Mouse (Mus musculus): ENCODE results near the gene Ap4b1.
"Not testable (repeated sequence)": the region's sequence is repeated elsewhere in the genome, so short reads cannot be mapped to it uniquely, and the experiment has no call there.

Gene Ap4b1

DNA sequence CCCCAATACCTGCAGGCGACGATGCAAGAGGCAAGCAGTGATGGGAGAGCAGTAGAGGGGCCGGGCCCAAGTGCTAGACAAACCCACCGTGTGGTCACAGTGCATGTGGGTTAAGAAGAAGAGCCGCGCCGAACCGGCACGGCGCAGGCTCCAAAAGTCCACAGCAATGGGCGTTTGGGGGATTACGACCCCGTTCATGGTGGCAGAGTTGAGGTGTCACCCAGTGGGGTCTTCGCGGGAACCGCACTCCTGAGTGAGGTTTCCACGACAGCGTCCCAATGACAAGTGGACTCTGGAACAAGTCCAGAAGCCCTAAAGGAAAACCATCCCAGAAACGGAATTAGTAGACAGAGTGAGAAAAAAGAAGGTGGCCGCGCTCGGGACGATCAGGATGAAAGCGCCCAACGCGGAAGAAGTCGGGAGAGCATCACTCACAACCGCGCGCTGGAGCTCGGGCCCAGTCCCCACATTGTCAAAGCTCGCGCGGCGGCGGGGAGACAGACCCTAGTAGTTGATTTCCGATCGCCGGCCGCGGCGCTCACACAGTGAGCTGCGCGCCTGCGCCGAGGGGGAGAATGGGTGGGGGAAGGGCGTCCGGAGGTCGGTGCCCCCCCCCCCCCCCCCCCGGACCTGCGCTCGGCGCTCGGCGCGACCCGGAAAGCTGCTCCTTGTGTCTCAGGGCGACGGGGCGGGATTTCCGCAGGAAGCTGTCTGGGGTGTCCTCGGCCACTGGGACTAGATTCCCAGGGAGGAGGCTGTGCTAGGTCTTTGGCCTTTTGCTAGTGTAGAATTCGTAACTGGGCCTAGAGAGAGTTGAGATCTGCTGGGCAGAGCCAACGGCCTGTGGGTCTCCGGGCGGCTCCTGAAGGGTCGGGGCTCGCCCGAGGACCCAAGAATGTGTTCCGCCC lies at the start of gene Ap4b1, which contains the start of the genes Dclre1b and Gm43064:
Ap4b1 (plus strand) TSS at position 630 of the 908 bp plus-strand sequence.
Dclre1b (minus strand) TSS at position 554 of the 908 bp plus-strand sequence.
Gm43064 (plus strand) TSS at position 683 of the 908 bp plus-strand sequence.
- DNase-seq (ENCODE audit: low spot score in 2 of 2): peak; percentile 84 to 87

DNA sequence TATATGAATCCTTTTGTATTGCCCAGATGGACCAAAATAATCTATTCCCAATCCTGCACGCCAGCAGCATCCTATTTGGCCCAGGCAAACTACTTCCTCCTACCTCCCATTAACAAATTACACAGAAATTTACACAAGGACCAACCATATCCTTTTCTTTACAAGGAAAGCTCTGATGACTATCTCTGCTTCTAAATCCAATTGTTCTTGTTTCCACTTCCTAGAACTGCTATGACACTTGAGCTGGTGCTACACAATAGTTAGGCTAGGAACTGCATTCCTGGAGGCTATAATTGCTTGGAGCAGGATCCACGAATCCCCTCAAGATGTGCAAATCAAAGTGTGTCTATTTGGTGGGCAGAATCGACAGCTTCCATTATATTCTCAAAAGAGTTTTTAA lies 42.5 kb upstream of the Ap4b1 start:
- DNase-seq (ENCODE audit: low spot score in 2 of 2): no peak

DNA sequence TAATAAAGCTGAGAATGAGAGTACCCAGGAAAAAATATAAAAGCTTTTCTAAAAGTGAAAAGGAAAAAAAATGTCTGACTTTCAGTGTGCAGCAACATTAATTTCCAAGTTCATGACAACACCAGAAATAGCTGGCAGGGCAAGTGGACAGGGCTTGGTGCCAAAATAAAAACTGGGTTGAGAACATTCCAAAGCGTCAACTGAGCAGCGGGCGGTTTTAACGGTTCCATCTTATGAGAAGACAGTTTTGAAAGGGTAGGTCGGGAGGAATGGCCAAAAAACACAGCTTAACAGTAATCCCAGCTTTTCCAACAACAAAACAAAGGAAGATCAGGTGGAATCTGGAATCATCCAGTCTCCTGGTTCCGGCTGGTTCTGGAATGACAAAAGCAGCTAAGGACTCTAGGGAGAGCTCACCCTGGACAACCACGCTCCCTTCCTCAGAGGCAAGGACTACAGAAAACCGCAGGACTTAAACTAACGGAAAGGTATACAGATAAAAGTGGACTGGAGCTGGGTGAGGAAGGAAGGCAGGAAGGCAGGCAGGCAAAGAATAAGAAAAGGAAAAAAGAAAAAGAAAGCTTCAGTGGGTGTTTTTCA lies 37.7 kb upstream of the Ap4b1 start:
- peak in 1 of 2 experiments; percentile 22 for DNase-seq (ENCODE audit: low spot score in 2 of 2)

DNA sequence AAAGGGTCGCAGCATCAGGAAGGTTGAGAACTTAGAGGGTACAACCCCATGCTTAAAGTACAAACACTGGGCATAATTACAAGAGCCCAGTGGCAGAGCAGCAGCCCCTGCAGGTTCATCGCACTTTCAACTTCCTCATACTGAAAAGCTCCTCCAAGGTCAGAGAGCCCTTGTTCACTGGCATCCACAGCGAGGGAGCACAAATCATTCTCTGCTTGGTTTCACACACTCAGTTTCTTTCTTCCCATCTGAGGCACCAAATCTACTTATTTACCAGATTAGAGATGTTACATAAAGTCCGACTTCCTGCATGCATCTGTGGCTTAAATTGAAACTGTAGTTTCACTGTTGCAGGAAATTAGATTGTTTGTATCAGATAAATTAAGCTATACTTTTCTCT lies 36.5 kb upstream of the Ap4b1 start:
- DNase-seq (ENCODE audit: low spot score in 2 of 2): no peak

DNA sequence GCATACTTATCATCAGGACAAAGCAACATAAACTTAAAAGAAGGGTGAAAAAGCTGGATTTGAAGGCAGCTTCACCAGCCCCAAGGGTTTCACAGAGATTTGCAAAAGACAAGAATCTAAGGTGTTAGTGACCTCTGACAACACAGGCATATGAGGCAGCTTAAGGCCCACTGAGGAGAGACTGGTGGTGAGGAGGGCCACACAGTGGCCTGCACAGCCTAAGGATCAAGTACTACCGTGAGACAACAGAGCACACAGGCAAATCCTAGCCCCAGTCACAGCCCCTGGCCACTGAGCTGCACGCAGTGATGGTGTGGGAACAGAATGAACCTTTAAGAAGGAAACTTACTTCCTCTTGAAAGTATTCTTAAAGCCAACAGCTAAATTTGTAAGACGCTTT lies 35.8 kb upstream of the Ap4b1 start:
- DNase-seq (ENCODE audit: low spot score in 2 of 2): no peak

DNA sequence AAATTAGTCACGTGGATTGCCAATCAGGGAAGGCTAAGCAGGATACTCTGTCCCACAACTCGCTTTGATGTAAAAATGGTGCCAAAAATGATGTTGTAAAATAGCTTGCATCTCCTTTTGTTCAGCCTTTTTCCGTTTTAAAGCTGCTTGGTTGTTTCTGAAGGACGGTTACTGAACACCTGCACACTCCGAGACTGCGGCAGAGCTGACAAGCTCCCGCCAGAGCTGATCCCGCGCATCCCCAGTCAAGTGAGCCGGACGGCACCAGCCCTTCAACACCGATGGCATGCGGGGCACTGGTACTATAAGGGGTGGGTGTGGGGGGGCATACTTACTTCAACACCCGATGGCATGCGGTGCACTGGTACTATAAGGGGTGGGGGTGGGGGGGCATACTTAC lies 35.3 kb upstream of the Ap4b1 start:
- DNase-seq (ENCODE audit: low spot score in 2 of 2): no peak

DNA sequence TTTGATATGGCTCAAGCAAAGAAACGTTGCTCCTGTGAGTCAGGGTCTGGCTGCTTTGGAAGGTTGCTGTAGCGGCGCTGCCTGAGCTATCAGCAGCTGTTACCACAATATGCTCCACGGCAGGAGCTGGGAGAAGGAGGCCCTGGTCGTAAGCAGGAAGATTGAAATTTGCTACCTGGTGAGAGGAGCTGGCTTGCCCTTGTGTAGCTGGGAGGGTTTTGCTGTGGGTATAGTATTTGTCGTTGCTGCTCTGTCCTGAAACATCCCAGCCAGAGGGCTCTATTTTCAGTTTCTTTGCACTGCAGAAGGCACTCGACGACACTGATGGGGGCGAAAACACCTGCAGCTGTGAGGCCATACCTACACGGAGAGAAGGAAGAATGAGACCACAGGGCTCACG lies 31.4 kb upstream of the Ap4b1 start:
- DNase-seq (ENCODE audit: low spot score in 2 of 2): peak in 1 of 2 experiments; percentile 28

DNA sequence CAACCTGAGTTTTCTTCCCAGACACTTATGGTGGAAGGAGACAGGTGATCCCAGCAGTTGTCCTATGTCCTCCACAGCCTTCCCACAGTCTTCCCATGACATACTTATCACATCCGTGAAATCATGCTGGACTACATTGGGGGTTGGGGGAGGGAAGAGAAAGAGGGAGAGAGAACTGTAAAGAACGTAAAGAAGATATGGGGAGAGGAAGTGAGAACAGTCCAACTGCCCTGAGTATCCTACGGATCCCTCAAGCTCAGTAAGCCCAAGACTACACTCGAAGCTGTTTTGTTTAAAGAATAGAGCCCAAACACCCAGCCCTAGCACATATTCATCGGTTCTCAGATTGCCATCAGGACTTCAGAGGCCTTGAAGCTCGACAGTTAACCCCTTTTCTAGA lies 30.7 kb upstream of the Ap4b1 start:
- DNase-seq (ENCODE audit: low spot score in 2 of 2): no peak

DNA sequence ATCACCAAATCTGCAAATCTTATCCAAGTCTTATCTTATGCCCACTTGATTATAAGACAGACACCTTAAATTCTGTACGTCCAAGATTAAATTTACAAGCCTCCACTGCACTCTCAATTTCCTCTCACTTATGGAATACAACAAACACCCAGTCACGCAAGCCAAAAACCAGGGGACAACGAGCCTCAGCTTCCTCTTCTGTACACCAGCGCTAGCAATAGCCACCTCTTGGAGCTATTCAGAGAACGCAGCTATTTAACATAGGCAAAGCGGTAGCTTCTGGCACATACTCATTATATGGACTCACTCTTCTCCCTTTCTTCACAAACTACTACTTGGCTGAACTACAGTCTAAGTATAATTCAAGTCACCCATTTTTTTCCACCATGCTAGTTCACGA lies 30.1 kb upstream of the Ap4b1 start:
- no peak for DNase-seq (ENCODE audit: low spot score in 2 of 2)

DNA sequence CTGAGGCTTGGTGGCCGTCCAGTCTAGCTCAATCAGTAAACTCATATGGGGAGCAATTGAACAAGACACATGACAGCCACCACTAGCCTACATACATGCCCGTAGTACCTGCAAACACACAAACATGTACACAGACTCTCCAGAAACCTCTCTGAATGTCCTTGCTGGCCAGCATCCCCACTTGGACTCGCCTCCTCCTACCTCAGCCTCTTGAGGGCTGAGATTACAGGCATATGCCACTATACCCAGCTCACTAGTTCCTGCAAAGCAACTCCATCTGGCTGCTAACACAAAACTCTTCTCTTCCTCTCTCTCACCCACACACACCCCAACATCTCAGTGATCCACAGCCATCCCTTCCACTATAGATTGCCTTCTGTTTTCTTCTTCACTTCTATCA lies 29.0 kb upstream of the Ap4b1 start:
- DNase-seq (ENCODE audit: low spot score in 2 of 2): peak in 1 of 2 experiments; percentile 45

DNA sequence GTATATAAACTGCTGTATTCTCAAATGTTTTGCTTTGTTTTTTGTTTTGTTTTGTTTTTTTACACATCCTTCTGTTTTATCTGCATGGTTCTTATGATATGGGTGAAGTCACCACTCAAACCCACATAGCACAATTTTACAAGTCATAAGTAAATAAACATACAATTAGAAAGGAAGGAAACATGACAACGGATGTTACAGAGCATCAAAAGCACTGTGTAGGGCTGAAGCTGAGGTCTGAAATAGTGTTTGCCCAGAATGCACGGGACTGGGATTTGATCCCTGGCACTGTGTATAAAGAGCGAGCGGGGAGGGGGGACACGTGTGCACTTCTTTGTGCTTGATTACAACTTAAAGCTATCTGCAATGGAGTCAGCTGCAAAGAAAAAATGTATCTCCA lies 28.5 kb upstream of the Ap4b1 start:
- DNase-seq (ENCODE audit: low spot score in 2 of 2): no peak

DNA sequence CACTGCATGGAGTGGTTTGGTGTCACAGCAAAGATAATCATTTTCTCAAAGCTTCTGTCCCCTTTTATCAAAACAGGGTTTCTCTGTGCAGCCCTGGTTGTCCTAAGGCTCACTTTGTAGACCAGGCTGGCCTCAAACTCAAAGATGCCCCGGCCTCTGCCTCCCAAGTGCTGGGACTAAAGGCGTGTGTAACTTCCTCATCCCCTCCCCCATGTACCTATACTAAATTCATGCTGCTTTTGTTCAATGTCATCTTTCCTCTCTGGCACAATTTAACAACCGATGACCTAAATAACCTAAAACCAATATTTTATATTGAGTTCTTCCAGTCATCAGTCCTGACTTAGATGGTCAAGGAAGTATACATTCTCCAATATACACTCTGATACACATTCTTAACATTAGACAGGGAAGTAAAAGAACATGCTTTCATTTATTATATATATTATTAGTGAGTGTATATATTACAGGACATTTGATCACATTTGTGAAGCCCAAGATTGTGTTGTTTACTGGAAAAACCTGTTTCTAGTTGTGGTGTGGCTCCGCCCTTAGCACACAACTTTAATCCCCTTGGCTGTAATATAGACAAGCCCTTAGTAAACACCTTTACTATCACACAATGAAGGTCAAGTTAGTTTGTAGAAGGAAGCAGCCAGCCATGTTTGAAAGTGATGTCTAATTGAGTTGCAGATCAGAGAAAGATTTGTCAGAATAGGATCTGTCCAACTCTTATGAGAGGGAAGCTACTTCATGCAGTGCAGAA lies 26.3 kb upstream of the Ap4b1 start:
- no peak for DNase-seq (ENCODE audit: low spot score in 2 of 2)

DNA sequence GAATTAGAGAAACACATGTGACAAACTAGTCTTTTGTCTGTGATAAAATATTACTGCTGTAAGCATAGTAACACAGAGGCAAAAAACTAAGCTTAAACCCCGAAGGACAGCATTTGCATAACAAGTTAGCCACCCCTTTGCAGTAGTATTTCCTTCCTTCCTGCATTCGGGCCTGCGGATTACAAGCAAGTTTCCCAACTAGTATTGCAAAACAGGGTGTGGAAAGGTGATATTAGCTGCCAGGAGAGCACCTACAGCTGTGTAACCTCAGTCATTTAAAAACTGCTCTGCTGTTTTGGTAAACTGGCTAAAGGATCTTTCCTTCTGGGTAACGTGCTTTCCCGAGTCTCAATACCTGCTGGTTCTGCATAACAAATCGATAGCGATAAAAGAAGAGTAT lies 22.1 kb upstream of the Ap4b1 start:
- DNase-seq (ENCODE audit: low spot score in 2 of 2): no peak

DNA sequence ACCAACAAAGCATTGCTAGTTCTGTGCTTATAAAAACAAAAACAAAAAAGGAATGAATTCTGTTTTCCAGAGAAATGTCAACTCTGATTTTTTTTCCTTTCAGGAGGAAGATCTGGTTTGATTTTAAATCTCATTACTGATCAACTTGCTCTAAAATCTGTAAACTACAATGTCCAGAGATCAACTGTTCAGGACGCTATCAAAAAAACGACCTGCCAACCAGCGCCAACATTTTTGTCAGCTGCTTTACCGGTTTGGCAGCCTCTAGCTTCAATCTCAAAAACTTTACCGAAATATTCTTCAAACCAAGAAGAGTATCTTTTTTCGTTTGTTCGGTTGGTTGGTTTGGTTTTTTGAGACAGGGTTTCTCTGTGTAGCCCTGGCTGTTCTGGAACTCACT lies 20.2 kb upstream of the Ap4b1 start:
- no peak for DNase-seq (ENCODE audit: low spot score in 2 of 2)

DNA sequence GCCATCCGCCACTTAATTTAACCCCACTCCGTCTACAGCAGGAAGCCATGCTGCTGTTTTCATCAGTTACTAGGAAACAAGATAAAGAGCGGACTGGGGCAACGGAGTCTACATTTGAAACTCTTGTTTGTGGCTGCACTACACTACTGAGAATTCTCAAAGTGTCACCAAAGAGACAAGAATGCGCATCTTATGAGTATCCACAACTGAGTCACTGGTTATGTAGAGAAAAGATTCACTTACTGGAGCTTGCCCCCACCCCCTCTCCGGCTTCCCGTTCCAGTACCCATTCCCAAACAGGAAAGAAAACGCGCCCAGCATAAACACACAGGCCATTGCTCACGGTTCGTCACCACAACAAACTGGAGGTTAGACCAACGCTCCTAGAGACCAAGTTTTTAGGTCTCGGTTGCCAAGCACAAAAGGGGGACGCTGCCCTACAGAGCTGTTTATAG lies 19.4 kb upstream of the Ap4b1 start:
- DNase-seq (ENCODE audit: low spot score in 2 of 2): peak in 1 of 2 experiments; percentile 24

DNA sequence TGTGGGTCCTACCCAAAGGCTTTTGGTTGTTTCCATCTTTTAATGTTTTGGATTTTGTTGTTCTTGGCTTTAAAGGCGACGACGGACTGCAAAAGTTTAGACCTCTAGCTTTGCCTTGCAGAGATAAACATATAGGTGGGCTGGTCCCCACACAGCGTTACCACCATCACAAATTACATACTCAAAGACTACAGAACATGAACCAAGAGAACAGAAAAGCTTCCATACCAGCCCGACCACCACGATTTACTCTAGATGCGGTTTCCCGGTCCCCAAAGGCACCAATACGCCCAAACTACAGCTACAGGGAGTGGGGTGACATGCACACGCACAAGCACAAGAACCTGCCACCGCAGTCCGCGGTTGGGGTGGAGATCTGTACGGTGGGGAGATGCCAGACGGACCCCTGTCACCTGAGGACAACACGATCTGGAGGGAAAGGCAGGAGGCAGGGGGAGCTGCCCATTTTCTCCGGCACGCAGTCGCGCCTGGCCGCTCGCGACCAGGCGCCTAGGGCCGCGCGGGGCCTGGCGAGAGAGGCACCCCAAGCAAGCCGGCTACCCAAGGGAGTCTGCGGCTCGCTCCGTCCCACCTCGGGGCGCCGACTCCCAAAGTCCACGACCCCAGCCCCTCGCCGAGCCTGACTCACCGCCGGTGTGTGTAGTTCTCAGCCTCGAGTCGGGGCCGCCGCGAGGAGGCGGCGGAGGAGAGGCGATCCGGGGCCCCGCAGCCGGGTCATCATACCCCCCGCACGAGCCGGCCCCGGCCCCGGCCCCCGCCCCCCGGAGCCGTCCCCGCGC lies 18.8 kb upstream of the Ap4b1 start:
- DNase-seq (ENCODE audit: low spot score in 2 of 2): no peak

DNA sequence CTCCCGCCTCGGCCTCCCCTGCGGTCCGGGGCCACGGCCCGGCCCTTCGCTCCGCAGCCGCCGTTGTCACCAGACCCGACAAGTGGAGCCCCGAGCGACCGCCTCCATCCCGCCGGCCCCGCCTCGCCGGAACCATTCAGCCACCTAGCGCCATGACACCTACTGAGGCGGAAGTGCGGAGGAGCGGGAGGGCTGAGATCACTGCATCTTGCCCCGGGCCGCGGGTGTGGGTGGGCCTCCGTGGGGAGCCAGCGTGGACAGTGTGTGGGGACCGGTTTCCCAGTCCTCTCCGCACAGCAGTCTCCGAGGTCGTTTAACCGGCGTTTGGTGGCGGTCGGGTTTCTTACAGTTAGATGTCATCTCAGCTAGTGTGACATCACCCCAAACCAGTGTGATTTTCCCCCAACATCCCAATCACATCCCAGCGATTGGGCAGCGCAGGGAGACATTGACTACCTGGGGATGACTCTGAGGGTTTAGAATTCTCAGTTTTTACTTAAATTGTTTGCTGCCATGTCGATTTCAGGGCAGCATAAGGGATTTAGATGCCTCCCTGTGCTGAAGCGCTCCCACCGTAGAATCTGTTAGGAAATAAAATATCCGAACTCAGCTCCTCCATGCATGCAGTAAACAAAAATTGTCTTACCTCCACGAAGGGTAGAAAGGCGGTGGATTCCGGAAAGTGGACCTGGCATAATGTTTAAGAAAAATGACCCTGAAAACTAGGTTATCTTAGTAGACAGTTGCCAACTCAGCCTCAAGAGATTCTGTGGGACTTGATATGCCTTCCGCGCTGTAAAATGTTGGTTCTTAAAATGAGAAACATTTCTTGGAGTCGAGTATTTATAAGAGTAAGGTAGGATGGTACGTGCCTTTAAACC lies 17.9 kb upstream of the Ap4b1 start, which contains the start of gene Hipk1:
Hipk1 (minus strand) TSS at position 334 of the 881 bp plus-strand sequence.
- peak; percentile 94 to 96 for DNase-seq (ENCODE audit: low spot score in 2 of 2)

DNA sequence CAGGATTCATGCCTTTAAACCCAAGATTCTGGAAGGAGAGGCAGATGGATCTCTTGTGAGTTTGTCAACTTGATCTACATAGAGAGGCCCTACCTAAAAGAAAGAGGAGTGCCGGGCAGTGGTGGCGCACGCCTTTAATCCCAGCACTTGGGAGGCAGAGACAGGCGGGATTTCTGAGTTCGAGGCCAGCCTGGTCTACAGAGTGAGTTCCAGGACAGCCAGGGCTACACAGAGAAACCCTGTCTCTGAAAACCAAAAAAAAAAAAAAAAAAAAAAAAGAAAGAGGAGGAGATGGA lies 17.3 kb upstream of the Ap4b1 start:
- not testable (repeated sequence) for DNase-seq (ENCODE audit: low spot score in 2 of 2)

DNA sequence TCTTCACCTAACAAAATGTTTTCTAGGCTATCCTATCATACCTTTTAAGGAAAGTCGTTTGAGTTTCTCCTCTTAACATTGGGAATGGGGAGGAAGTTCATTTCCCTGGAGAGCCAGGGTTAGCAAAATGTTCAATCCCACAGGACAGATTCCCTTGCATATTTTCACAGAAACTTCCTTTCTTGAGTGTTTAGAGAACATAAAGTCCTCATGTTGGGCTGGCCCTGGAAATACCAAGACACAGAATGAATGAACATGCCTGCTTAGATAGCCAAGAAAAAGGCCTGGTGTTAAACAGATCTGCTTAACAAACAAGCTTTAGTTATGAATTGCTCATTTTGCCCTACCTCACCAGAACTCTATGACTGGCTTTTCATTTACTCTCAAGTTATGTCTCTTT lies 16.8 kb upstream of the Ap4b1 start:
- no peak for DNase-seq (ENCODE audit: low spot score in 2 of 2)

DNA sequence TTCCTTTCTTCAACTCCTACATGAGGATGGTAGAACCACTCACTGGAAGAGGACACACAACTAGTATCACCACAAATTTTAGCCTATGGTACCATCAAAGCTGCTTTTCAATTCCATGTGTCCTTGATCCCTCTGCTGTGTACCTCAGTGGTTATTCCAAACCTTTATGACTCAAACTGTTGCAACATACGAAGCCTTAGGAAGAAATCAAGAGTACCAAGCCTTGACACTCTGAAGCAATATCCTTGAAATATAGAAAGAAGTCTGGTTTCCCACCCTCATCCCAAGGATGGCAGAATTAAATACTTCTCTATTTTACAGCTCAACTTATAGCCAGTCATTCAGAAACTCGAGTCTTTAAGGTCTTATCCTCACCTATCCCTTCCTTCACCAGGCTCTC lies 12.9 kb upstream of the Ap4b1 start:
- no peak for DNase-seq (ENCODE audit: low spot score in 2 of 2)

DNA sequence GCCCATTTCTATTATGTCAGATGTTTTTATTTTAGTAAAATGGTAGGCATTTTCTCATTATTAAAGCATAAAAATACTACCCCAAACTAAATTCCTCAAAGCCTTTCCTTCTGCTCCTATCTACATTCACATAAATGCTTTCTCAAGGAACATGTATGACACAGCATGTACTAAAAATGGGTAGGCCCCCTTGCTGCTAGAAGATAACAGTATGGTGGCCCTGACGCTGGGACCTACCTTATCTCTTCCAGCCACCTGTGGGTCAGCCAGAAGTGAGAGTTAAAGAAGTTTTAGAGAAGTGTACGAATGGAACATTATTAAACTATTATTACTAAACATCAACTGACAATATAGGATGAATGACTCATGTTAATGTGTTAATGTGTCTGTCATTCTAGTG lies 9.8 kb upstream of the Ap4b1 start:
- DNase-seq (ENCODE audit: low spot score in 2 of 2): no peak

Data from frontal cortex, postnatal 36 days (tissue).